Mouse (Mus musculus): ENCODE results near the gene Kcna2.

GRCm38 (mm10) chr3:107105986-107106385 is 5.0 kb downstream of the Kcna2 start:
- TF ChIP-seq CTCF (IDR thresholded peaks at IDR 0.05; ENCODE audit: borderline replicate concordance, extremely low read depth, insufficient read depth, insufficient read length) = no peak
- TF ChIP-seq POLR2A (IDR thresholded peaks at IDR 0.05; ENCODE audit: borderline replicate concordance, extremely low read depth, insufficient read depth, insufficient read length, poor library complexity, severe bottlenecking) = no peak

All from brain, embryonic 14.5 days (tissue).